Mouse (Mus musculus) limb, embryonic 15.5 days (tissue): ENCODE measurements around the gene Hand2. TPM values are rescaled to one million over a fixed set of nuclear protein-coding genes. Genes with fewer than 3 reads are reported as not detected.
A peak's percentile ranks its signal among the peaks of the same experiment; 100 is the strongest.

Source experiments
- ATAC-seq: fragments of 200-750 bp; cut with Nextera tagmentation; 2 replicates; pipeline ENCODE4 v1.8.0; 2017; ENCODE audit warnings: low read depth, moderate TSS enrichment; ENCODE audit not compliant: insufficient number of reproducible peaks, low FRiP score, low TSS enrichment
- H3K27ac ChIP-seq: fragments of 300-500 bp; sonication (generic); 2 replicates; pipeline ENCODE4 v1.5.1; 2015; ENCODE audit warnings: moderate library complexity, mild to moderate bottlenecking, inconsistent platforms
- H3K27me3 ChIP-seq: fragments of 300-500 bp; sonication (generic); 2 replicates; pipeline ENCODE4 v1.6.1; 2015; ENCODE audit warnings: inconsistent platforms
- H3K36me3 ChIP-seq: fragments of 300-500 bp; sonication (generic); 2 replicates; pipeline ENCODE4 v1.6.1; 2015; ENCODE audit warnings: inconsistent platforms
- H3K4me1 ChIP-seq: fragments of 300-500 bp; sonication (generic); 2 replicates; pipeline ENCODE4 v1.6.1; 2015; ENCODE audit warnings: inconsistent platforms
- H3K4me2 ChIP-seq: fragments of 300-500 bp; sonication (generic); 2 replicates; pipeline ENCODE4 v1.6.1; 2015; ENCODE audit warnings: mild to moderate bottlenecking, inconsistent platforms
- H3K4me3 ChIP-seq: fragments of 300-500 bp; sonication (generic); 2 replicates; pipeline ENCODE4 v1.5.1; 2015; ENCODE audit warnings: mild to moderate bottlenecking, inconsistent platforms
- H3K9ac ChIP-seq: fragments of 300-500 bp; sonication (generic); 2 replicates; pipeline ENCODE4 v1.6.1; 2015; ENCODE audit warnings: inconsistent platforms
- H3K9me3 ChIP-seq: fragments of 300-500 bp; sonication (generic); 2 replicates; pipeline ENCODE4 v1.6.1; 2016; ENCODE audit warnings: inconsistent platforms
- WGBS: fragments of 180-500 bp; shearing (Covaris S2); methylation state at CpG from one replicate; pipeline ENCODE4 v1.1.7; 2015; 5-methylcytosine and 5-hydroxymethylcytosine counted together
- polyA plus RNA-seq: library from polyadenylated mRNA; unstranded; fragments of >200 nt; fragmentation: Nextera tagmentation; extraction: Ambion mirVana; gene quantifications from 2 replicates; pipeline ENCODE4 v1.2.1, GENCODE M21; 2015

Gene Hand2
- polyA plus RNA-seq, 1 experiment from 2014 or later, result 6.6 TPM

DNA sequence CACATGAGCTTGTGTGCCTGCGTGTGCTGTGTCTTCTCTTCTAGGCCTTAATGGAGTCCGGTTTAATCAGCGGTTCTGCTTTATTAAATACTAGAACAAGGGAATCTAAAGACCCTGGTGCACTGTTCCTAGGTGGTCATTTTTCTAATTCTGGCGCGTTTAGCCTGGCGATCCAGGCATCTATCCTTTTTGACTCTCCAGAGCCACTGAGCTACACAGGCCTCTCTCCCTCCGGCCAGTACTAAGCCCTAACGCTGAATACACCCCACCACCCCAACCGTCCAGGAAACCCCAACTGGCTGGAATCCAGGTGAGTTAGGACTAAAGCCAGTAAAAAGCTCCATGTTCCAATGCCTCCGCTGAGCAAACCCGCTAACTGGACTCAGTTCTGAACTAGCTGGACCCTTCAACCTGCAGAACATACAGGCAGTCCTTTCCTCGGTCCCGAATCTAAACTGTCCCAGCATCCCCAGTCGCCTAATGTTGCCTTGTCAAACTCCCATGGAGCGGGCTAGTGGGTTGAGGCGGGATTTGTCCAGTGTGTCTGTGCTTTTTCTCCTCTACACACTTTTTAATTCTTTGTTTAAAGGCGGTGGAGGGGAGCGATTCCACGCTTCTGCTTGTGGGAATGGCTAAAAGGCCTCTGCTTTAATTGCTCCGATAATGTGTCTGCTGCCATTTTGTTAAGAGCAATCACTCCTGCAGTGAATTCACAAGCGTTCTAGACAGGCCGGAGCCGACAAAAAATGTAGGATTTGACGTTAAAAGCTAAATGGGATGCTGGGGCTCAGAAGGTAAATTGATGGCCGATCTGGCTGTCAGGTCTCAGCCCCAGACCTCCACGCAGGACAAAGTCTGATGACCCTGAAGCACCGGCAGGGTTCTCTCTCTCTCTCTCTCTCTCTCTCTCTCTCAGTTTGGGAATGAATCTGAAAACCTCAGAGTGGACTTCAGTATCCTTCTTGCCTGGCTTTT is 5.6 kb downstream of the Hand2 start:
- peak overlapping the region; percentile 30 for H3K4me3 ChIP-seq
- WGBS, result 21% methylated on average over 27 of the region's 27 CpGs
- H3K27me3 ChIP-seq, result peaks cover 57% of the 10 kb centered on the region
- H3K4me1 ChIP-seq, result peaks cover 47% of the 10 kb centered on the region
- H3K4me2 ChIP-seq, result peak overlapping the region; percentile 40
- peak overlapping the region; percentile 84 for H3K27ac ChIP-seq
- H3K9me3 ChIP-seq, result no peaks in the 10 kb centered on the region
- H3K9ac ChIP-seq, result no peak overlapping the region
- ATAC-seq, result no peak
- no peaks in the 10 kb centered on the region for H3K36me3 ChIP-seq

- Histone ChIP-seq H3K36me3 (no peaks in the 10 kb centered on the region), H3K27ac (peak overlapping the region; percentile 84), H3K27me3 (peaks cover 55% of the 10 kb centered on the region), H3K4me3 (peak overlapping the region; percentile 39), H3K9ac (no peak overlapping the region), H3K4me1 (peaks cover 50% of the 10 kb centered on the region), H3K9me3 (no peaks in the 10 kb centered on the region), H3K4me2 (peak overlapping the region; percentile 57)
- ATAC-seq, result no peak
- WGBS, result 17% methylated on average over 29 of the region's 29 CpGs
Observed at GRCm38 (mm10) chr8:57327281-57328160, 6.7 kb downstream of the Hand2 start.

GRCm38 (mm10) chr8:57328161-57328920 is 7.6 kb downstream of the Hand2 start:
- Histone ChIP-seq H3K27ac (peak overlapping the region; percentile 84), H3K4me2 (peak overlapping the region; percentile 57), H3K27me3 (peaks cover 59% of the 10 kb centered on the region), H3K4me1 (peaks cover 54% of the 10 kb centered on the region), H3K4me3 (peak overlapping the region; percentile 39), H3K9me3 (no peaks in the 10 kb centered on the region), H3K9ac (no peak overlapping the region), H3K36me3 (no peaks in the 10 kb centered on the region)
- 1% methylated on average over 42 of the region's 42 CpGs for whole genome bisulfite sequencing
- ATAC-seq, result peak; percentile 82

- Histone ChIP-seq H3K27ac (peak overlapping the region; percentile 84), H3K27me3 (peaks cover 60% of the 10 kb centered on the region), H3K9ac (no peak overlapping the region), H3K4me3 (peak overlapping the region; percentile 39), H3K4me2 (peak overlapping the region; percentile 57), H3K36me3 (no peaks in the 10 kb centered on the region), H3K4me1 (peaks cover 55% of the 10 kb centered on the region), H3K9me3 (no peaks in the 10 kb centered on the region)
- ATAC-seq, result peak; percentile 74
- 2% methylated on average over 19 of the region's 19 CpGs for WGBS
Observed at GRCm38 (mm10) chr8:57328931-57329341, 8.2 kb downstream of the Hand2 start.

DNA sequence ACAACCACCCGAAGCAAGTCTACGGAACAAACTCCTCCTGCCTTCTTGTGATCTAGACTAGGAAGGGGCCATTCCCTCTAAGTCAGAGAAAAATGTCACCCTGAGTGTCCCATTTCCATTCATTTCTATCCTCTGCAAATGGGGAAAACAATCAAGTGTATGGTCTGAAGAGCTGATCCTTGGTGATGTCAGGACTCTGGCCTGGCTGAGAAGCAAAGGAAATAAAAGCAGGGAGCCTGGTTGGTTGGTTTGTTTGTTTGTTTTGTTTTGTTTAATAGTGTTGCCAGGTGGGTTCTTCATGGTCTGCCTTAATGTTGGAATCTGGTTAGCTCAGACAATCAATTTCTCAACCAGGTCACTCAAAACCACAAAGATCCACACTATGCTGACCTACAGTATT is 9.3 kb downstream of the Hand2 start:
- Histone ChIP-seq H3K9ac (no peak overlapping the region), H3K4me2 (no peak overlapping the region), H3K27me3 (peaks cover 59% of the 10 kb centered on the region), H3K4me1 (peaks cover 55% of the 10 kb centered on the region), H3K4me3 (no peak overlapping the region), H3K9me3 (no peaks in the 10 kb centered on the region), H3K36me3 (no peaks in the 10 kb centered on the region), H3K27ac (no peak overlapping the region)
- WGBS, result 55% methylated on average over 2 of the region's 2 CpGs
- ATAC-seq, result no peak

DNA sequence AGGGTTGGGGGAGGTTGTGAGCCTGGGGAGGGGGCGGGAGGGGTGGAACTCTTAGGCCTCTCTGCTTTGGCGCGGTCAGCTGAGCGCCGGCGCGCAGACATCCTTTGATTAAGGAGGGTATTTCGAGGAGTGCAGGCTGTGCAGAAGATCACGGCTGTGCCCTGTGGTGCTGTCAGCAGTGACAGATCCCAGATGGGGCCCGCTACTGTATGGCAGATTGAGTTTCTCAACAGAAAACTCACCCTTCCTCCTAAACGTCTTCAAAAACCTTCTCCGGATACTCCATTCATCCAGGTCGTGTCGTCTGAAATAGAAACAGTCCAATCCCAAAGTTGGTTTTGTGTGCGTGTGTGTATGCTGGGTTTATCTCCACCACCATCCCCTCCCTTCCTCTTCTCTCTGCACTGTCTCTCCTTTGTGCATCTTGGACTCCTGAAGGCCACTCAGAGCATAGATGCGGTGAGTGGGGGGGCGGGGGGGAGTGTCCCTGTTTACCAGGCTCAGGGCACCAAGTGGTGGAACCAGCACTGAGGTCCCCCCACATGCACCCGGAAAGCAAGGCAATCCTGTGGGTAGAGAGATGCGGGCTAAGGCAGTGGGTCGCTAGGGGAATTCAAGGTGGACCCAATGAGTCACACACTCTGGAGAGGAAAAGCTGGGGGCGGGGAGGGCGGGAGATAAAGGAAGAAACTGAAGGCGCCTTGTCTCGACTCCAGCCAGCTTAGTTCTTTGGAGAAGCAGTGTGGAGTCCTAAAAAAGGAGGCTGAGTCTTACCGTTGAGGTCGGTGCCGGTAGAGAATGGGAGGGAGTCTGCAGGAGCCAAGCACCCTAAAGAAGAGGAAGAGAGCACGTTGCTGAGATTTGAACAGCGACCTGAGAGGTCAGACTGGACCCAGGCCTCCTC is 11.2 kb downstream of the Hand2 start:
- Histone ChIP-seq H3K9ac (no peak overlapping the region), H3K4me3 (peak overlapping the region; percentile 37), H3K4me2 (peak overlapping the region; percentile 75), H3K36me3 (no peaks in the 10 kb centered on the region), H3K4me1 (peaks cover 45% of the 10 kb centered on the region), H3K9me3 (no peaks in the 10 kb centered on the region), H3K27ac (peak overlapping the region; percentile 70), H3K27me3 (peaks cover 63% of the 10 kb centered on the region)
- no peak for ATAC-seq
- WGBS, result 10% methylated on average over 29 of the region's 29 CpGs

GRCm38 (mm10) chr8:57332676-57333482 is 12.1 kb downstream of the Hand2 start:
- peaks cover 37% of the 10 kb centered on the region for H3K4me1 ChIP-seq
- peak overlapping the region; percentile 74 for H3K27ac ChIP-seq
- H3K9ac ChIP-seq, result 0 out of 2 replicates have a peak overlapping the region, but pooled peaks have one; percentile 17

DNA sequence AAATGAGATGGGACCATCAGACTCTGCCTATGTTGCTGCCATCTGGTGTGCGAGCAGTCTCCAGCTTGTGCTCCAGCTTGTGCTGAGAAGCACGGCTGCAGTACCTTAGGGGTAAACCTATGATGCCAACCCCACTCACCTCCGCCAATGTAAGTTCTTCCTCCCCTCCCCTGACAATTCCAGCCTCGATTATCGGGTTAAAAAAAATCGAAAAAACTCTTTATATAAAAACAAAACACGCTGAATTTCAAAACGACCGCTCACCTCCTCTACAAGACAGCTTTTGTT is 12.6 kb downstream of the Hand2 start:
- under 1% methylated on average over 9 of the region's 9 CpGs for WGBS
- ATAC-seq, result no peak

More at GRCm38 (mm10) chr8:57332676-57333482, 12.1 kb downstream of the Hand2 start:
- Histone ChIP-seq H3K4me3 (peak overlapping the region; percentile 37), H3K36me3 (no peaks in the 10 kb centered on the region), H3K9me3 (no peaks in the 10 kb centered on the region), H3K27me3 (peaks cover 63% of the 10 kb centered on the region), H3K4me2 (peak overlapping the region; percentile 75)
- WGBS, result 5% methylated on average over 26 of the region's 26 CpGs
- ATAC-seq, result no peak

DNA sequence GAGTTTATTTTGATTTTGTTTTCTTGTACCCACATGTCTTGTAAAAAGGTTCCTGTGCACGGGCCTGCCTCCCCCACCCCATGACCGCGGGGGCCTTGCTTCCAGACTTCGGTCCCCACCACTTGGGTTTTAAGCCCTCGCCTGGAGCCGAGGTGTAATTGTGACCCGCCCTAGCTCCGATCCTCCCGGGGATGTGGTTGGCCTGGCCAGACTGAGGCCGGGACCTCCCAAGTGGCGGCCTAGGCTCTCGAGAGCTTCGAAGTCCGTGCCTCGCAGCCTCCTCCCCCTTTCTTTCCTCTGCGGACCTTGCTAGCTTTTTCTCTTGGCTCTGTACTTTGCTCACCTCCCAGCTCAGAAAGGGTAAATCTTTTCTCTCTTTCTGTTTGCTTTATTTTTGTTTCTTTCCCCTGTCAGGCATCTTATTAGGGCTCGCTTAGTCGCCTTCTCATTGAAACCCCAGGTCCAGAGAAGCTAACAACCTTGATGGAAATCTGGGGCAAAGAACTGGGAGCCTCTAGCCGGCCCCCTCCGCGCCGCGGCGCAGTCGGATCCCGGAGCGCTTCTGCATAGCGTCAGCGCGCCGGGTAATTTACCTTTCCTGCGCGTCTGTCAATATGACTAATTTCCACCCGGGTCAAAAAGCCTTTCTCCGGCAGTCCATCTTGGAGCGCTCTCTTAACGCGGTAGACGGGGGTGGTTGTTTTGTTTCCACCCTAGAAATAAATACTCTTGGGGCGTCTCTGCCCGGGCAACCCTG is 13.2 kb downstream of the Hand2 start:
- peaks cover 26% of the 10 kb centered on the region for H3K4me1 ChIP-seq
- peak overlapping the region; percentile 37 for H3K4me3 ChIP-seq
- peak overlapping the region; percentile 74 for H3K27ac ChIP-seq
- peak overlapping the region; percentile 17; the same call in 1 of the 2 replicates for H3K9ac ChIP-seq
- no peaks in the 10 kb centered on the region for H3K9me3 ChIP-seq
- H3K36me3 ChIP-seq, result no peaks in the 10 kb centered on the region
- 1% methylated on average over 41 of the region's 41 CpGs for WGBS
- peak overlapping the region; percentile 75 for H3K4me2 ChIP-seq
- ATAC-seq, result peak; percentile 54
- peaks cover 70% of the 10 kb centered on the region for H3K27me3 ChIP-seq

More for the DNA sequence above, 12.6 kb downstream of the Hand2 start:
- H3K4me1 ChIP-seq, result peaks cover 32% of the 10 kb centered on the region
- H3K27ac ChIP-seq, result peak overlapping the region; percentile 74
- H3K9ac ChIP-seq, result no peak overlapping the region
- H3K4me2 ChIP-seq, result peak overlapping the region; percentile 75
- H3K27me3 ChIP-seq, result peaks cover 65% of the 10 kb centered on the region
- no peaks in the 10 kb centered on the region for H3K9me3 ChIP-seq
- H3K4me3 ChIP-seq, result peak overlapping the region; percentile 37
- H3K36me3 ChIP-seq, result no peaks in the 10 kb centered on the region
